Mouse (Mus musculus) small intestine, adult 2 months (tissue): Measurements from ENCODE around the gene Tmem238.

Experiments used
- CTCF ChIP-seq: fragments of 200-500 bp; IDR thresholded peaks from 2 replicates; pipeline ENCODE4 v1.5.1; 2012; ENCODE audit warnings: low read depth, mild to moderate bottlenecking, control low read depth, inconsistent platforms, low read length, moderate library complexity, mixed read lengths; ENCODE audit not compliant: insufficient replicate concordance, insufficient read length; ENCODE audit errors: extremely low read depth
- POLR2A ChIP-seq: fragments of 200-500 bp; IDR thresholded peaks from 2 replicates; pipeline ENCODE4 v1.6.1; 2012; ENCODE audit warnings: low read depth, mild to moderate bottlenecking, control low read depth, inconsistent platforms, low read length, moderate library complexity

- TF ChIP-seq CTCF (no peak), POLR2A (no peak)
Observed at GRCm38 (mm10) chr7:4742482-4742819, 47.0 kb downstream of the Tmem238 start.
